Comparison of ENCODE assay signal across 8 mouse cellular contexts in genomic region chr17:21515403-21516105, GRCm38 (mm10). TPM values are rescaled to one million over a fixed set of nuclear protein-coding genes. Genes with fewer than 3 reads are reported as not detected.
DNase-seq lines count a peak whose midpoint lies in the region; ATAC-seq and TF ChIP-seq lines count a peak whose summit lies in the region.

No protein-coding gene starts in this region.

- TF ChIP-seq CTCF in spleen, adult 2 months (IDR thresholded peaks at IDR 0.05; ENCODE audit: extremely low read depth, insufficient read depth, insufficient read length, insufficient replicate concordance) = peak; percentile 58; the same call in 1 of the 2 replicates

- H3K27ac ChIP-seq in limb, embryonic 12.5 days = peak overlapping the region; percentile 91
- H3K27ac ChIP-seq in midbrain, embryonic 12.5 days (replicated peaks) = peak overlapping the region; percentile 30; the same call in 1 of the 2 replicates
- no peak overlapping the region for H3K27ac ChIP-seq in spleen, adult 2 months (ENCODE audit: insufficient read depth, low read length)

- no peak for TF ChIP-seq POLR2A in spleen, adult 2 months (IDR thresholded peaks at IDR 0.05; ENCODE audit: low read depth, low read length)

- DNase-seq in 3134 (ENCODE audit: extremely low read depth, insufficient read length, low spot score) (peak; percentile 52), ZHBTc4 (ENCODE audit: low read depth, low spot score) (peak; percentile 81)
- peak; percentile 88 for DNase-seq in embryo, embryonic 11 days
- peak; percentile 79 to 82 for DNase-seq in heart, adult 18-20 months
- DNase-seq in kidney, adult 18-20 months = peak; percentile 71
- peak; percentile 58 to 74 for DNase-seq in spleen, adult 2 months (ENCODE audit: low read depth in 1 of 2, low spot score in 2 of 2)

- H3K4me1 ChIP-seq in limb, embryonic 12.5 days (replicated peaks) = 0 out of 2 replicates have a peak, but pooled peaks cover 4% of the 10 kb centered on the region
- peaks cover 4% of the 10 kb centered on the region for H3K4me1 ChIP-seq in midbrain, embryonic 12.5 days
- H3K4me1 ChIP-seq in spleen, adult 2 months (ENCODE audit: control insufficient read depth, insufficient read depth, insufficient read length) = no peaks in the 10 kb centered on the region

- H3K4me3 ChIP-seq in limb, embryonic 12.5 days (replicated peaks) = peak overlapping the region; percentile 52
- H3K4me3 ChIP-seq in midbrain, embryonic 12.5 days = peak overlapping the region; percentile 55; the same call in 1 of the 2 replicates
- no peak overlapping the region for H3K4me3 ChIP-seq in spleen, adult 2 months (ENCODE audit: extremely low read depth, insufficient read depth, insufficient read length)

- ATAC-seq in limb, embryonic 12.5 days (ENCODE audit: insufficient number of reproducible peaks, insufficient read depth, low FRiP score, low TSS enrichment, low read depth) = peak; percentile 61; the same call in 1 of the 2 replicates
- ATAC-seq in midbrain, embryonic 12.5 days (ENCODE audit: low FRiP score, low read depth) = 0 out of 2 replicates have a peak, but pooled peaks have one; percentile 11

- no peaks in the 10 kb centered on the region for H3K9me3 ChIP-seq in limb, embryonic 12.5 days
- no peaks in the 10 kb centered on the region for H3K9me3 ChIP-seq in midbrain, embryonic 12.5 days

- H3K4me2 ChIP-seq in limb, embryonic 12.5 days = peak overlapping the region; percentile 84
- H3K4me2 ChIP-seq in midbrain, embryonic 12.5 days (replicated peaks) = peak overlapping the region; percentile 76

- 2% methylated on average over 8 of the region's 8 CpGs for WGBS in limb, embryonic 12.5 days
- WGBS in midbrain, embryonic 12.5 days = 3% methylated on average over 8 of the region's 8 CpGs
- WGBS in spleen, adult 2 months = under 1% methylated on average over 8 of the region's 8 CpGs

- peaks cover 3% of the 10 kb centered on the region; the same call in 1 of the 2 replicates for H3K36me3 ChIP-seq in limb, embryonic 12.5 days
- H3K36me3 ChIP-seq in midbrain, embryonic 12.5 days = no peaks in the 10 kb centered on the region
- peaks cover 3% of the 10 kb centered on the region; the same call in 1 of the 2 replicates for H3K36me3 ChIP-seq in spleen, adult 2 months (ENCODE audit: control insufficient read depth, insufficient read depth, low read length)

- H3K27me3 ChIP-seq in limb, embryonic 12.5 days = no peaks in the 10 kb centered on the region
- no peaks in the 10 kb centered on the region for H3K27me3 ChIP-seq in midbrain, embryonic 12.5 days
- no peaks in the 10 kb centered on the region for H3K27me3 ChIP-seq in spleen, adult 2 months (ENCODE audit: control insufficient read depth, insufficient read depth, low read length)

- peak overlapping the region; percentile 69; the same call in 1 of the 2 replicates for H3K9ac ChIP-seq in limb, embryonic 12.5 days (replicated peaks)
- H3K9ac ChIP-seq in midbrain, embryonic 12.5 days (replicated peaks) = no peak overlapping the region; the same call in 1 of the 2 replicates

RNA-seq across cellular contexts. Expression of gene Zfp52, which starts 19.8 kb away (rescaled TPM):
- 1 to 10 TPM; 5.1 to 5.8 TPM for total RNA-seq in heart, adult 18-20 months (2021)
- 3.2 and 4.0 TPM in 2 replicates for polyA plus RNA-seq in limb, embryonic 12.5 days (2016; fragmentation: Nextera tagmentation; extraction: Ambion mirVana)
- 2.0 TPM in 2 replicates for polyA plus RNA-seq in midbrain, embryonic 12.5 days (2016; fragmentation: Nextera tagmentation; extraction: Ambion mirVana)
- polyA plus RNA-seq in spleen, adult 2 months (2012; rRNA removed) = 0.54 and 0.56 TPM in 2 replicates

RNA-seq across cellular contexts. Expression of gene Zfp53, which starts 26.8 kb away (rescaled TPM):
- total RNA-seq in heart, adult 18-20 months (2021) = 1 to 10 TPM; 2.1 to 2.4 TPM
- polyA plus RNA-seq in limb, embryonic 12.5 days (2016; fragmentation: Nextera tagmentation; extraction: Ambion mirVana) = 9.6 TPM in 2 replicates
- polyA plus RNA-seq in midbrain, embryonic 12.5 days (2016; fragmentation: Nextera tagmentation; extraction: Ambion mirVana) = 8.4 and 8.5 TPM in 2 replicates
- 2.2 TPM in 2 replicates for polyA plus RNA-seq in spleen, adult 2 months (2012; rRNA removed)

RNA-seq across cellular contexts. Expression of gene Zfp948, which starts 51.3 kb away (rescaled TPM):
- 1 to 10 TPM; 3.2 to 3.5 TPM for total RNA-seq in heart, adult 18-20 months (2021)
- polyA plus RNA-seq in limb, embryonic 12.5 days (2016; fragmentation: Nextera tagmentation; extraction: Ambion mirVana) = 12.2 and 13.5 TPM in 2 replicates
- 13.2 and 14.1 TPM in 2 replicates for polyA plus RNA-seq in midbrain, embryonic 12.5 days (2016; fragmentation: Nextera tagmentation; extraction: Ambion mirVana)
- 0.28 and 0.32 TPM in 2 replicates for polyA plus RNA-seq in spleen, adult 2 months (2012; rRNA removed)

Comparison
In these comparisons a context has a peak if more than half of its experiments do, and no peak if none do; other contexts are left out.
1. RNA of gene Zfp948, which starts 51.3 kb away (polyA plus RNA-seq): 13.2 to 14.1 TPM in midbrain, embryonic 12.5 days and 12.2 to 13.5 TPM in limb, embryonic 12.5 days; 0.28 to 0.32 TPM in spleen, adult 2 months; every median in the first group is over 10 times any median in the second.
2. Peak in every context shown above with its lines, with median percentiles within 50 percentile points of each other: DNase-seq.